Mouse (Mus musculus): ENCODE data around the gene Ankrd40.

- TF ChIP-seq CTCF (IDR thresholded peaks at IDR 0.05; ENCODE audit: borderline replicate concordance, insufficient read depth, low read length), result no peak
- TF ChIP-seq POLR2A (IDR thresholded peaks at IDR 0.05; ENCODE audit: low read depth, low read length), result no peak
Measured at GRCm38 (mm10) chr11:94334386-94334968, 6.7 kb downstream of the Ankrd40 start.
